Mouse (Mus musculus) heart, postnatal 0 days (tissue): ENCODE measurements around the gene Ascl1. TPM values are rescaled to one million over a fixed set of nuclear protein-coding genes. Genes with fewer than 3 reads are reported as not detected.

ENCODE experiments used
- ATAC-seq: fragments of 200-750 bp; cut with Nextera tagmentation; 2 replicates; pipeline ENCODE4 v1.8.0; 2017; ENCODE audit warnings: low read depth, moderate number of reproducible peaks, moderate library complexity; ENCODE audit not compliant: insufficient read depth
- DNase-seq: peaks from one replicate; pipeline ENCODE4 v3.0.0-alpha.2; 2016; ENCODE audit warnings: low spot score
- H3K27ac ChIP-seq: fragments of 300-500 bp; sonication (generic); 2 replicates; pipeline ENCODE4 v1.5.1; 2014; ENCODE audit warnings: low read depth, mild to moderate bottlenecking
- H3K27me3 ChIP-seq: fragments of 300-500 bp; sonication (generic); 2 replicates; pipeline ENCODE4 v1.6.1; 2014; ENCODE audit warnings: low read length, mixed read lengths; ENCODE audit not compliant: control insufficient read depth, insufficient read depth
- H3K36me3 ChIP-seq: fragments of 300-500 bp; sonication (generic); replicated peaks from 2 replicates; pipeline ENCODE4 v1.6.1; 2014; ENCODE audit warnings: low read length, mixed read lengths; ENCODE audit not compliant: control insufficient read depth, insufficient read depth
- H3K4me1 ChIP-seq: fragments of 300-500 bp; sonication (generic); 2 replicates; pipeline ENCODE4 v1.6.1; 2014; ENCODE audit warnings: antibody characterized with exemption; ENCODE audit not compliant: control insufficient read depth, insufficient read depth
- H3K4me2 ChIP-seq: fragments of 300-500 bp; sonication (generic); 2 replicates; pipeline ENCODE4 v1.6.1; 2014; ENCODE audit warnings: low read depth, mild to moderate bottlenecking, low read length, moderate library complexity
- H3K4me3 ChIP-seq: fragments of 300-500 bp; sonication (generic); 2 replicates; pipeline ENCODE4 v1.5.1; 2014; ENCODE audit warnings: low read depth, low read length
- H3K9ac ChIP-seq: fragments of 300-500 bp; sonication (generic); replicated peaks from 2 replicates; pipeline ENCODE4 v1.6.1; 2014; ENCODE audit warnings: low read depth, low read length, mixed read lengths
- H3K9me3 ChIP-seq: fragments of 300-500 bp; sonication (generic); replicated peaks from 2 replicates; pipeline ENCODE4 v1.6.1; 2016; ENCODE audit warnings: low read length; ENCODE audit not compliant: control insufficient read depth
- CTCF ChIP-seq: IDR thresholded peaks from 2 replicates; pipeline ENCODE4 v1.5.1; 2016; ENCODE audit warnings: antibody characterized with exemption, control low read depth, low read depth
- EP300 ChIP-seq: IDR thresholded peaks from 2 replicates; pipeline ENCODE4 v1.6.1; 2016; ENCODE audit warnings: antibody characterized with exemption, low read depth
- whole genome bisulfite sequencing: fragments of 180-500 bp; shearing (Covaris S2); extraction: QIAGEN DNeasy Blood & Tissue Kit; methylation state at CpG from one replicate; pipeline ENCODE4 v1.1.7; 2014; 5-methylcytosine and 5-hydroxymethylcytosine counted together
- polyA plus RNA-seq: library from polyadenylated mRNA; unstranded; fragments of >200 nt; fragmentation: Nextera tagmentation; extraction: Ambion mirVana; gene quantifications from 2 replicates; pipeline ENCODE4 v1.2.1, GENCODE M21; 2015
- total RNA-seq: library from RNA; depleted of rRNA; stranded (reverse); fragments of >200 nt; gene quantifications from 2 replicates; pipeline ENCODE4 v1.2.3, GENCODE M21; 2014; ENCODE audit warnings: low replicate concordance

Ascl1 gene
- total and polyA plus RNA-seq, 2 experiments from 2014 or later: not detected

DNA sequence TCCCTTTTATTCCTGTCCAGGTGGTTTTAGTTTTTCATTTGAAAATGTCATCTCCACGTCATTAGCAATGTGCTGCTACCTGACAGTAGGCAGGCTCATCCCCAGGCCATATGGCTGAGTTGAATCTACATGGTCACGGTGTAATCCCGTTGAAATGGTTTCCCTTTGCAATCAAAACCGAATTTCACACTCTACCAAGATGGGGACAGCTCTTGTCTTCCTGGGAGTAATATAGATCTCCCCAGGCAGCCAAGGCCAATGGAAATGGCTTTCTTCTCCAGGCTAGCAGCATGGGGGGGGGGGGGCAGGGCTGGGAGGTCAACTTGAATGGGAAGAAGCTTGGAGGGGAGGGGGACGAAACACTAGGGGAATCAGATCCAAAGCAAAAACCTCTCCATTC, 15.6 kb downstream of the Ascl1 start:
- Histone ChIP-seq H3K4me2 (no peak overlapping the region), H3K9ac (no peak overlapping the region), H3K27me3 (no peaks in the 10 kb centered on the region), H3K9me3 (no peaks in the 10 kb centered on the region), H3K4me1 (no peaks in the 10 kb centered on the region), H3K36me3 (no peaks in the 10 kb centered on the region), H3K4me3 (no peak overlapping the region), H3K27ac (no peak overlapping the region)
- no peak for DNase-seq
- 44% methylated on average over 5 of the region's 5 CpGs for WGBS
- TF ChIP-seq CTCF (no peak), EP300 (no peak)
- no peak for ATAC-seq

DNA sequence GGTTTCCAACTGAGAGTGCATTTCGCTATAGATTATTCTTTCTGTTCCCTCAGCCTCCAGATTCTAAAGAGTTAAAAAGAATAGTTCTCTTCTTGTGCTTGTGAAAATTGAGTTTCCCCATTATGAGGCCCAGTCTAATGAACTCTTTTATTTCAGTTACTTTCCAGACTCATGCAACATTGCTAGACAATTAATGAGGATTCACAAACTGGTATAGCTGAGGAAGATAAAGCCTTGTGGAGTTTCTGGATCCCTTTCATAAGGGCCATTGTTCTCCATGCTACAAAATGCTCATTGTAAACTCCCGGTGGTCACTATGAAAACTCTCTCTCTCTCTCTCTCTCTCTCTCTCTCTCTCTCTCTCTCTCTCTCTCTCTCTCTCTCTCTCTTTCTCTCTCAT, 18.5 kb downstream of the Ascl1 start:
- Histone ChIP-seq H3K36me3 (no peaks in the 10 kb centered on the region), H3K4me3 (no peak overlapping the region), H3K27me3 (no peaks in the 10 kb centered on the region), H3K4me2 (no peak overlapping the region), H3K4me1 (no peaks in the 10 kb centered on the region), H3K27ac (no peak overlapping the region), H3K9me3 (no peaks in the 10 kb centered on the region), H3K9ac (no peak overlapping the region)
- 76% methylated on average over 2 of the region's 2 CpGs for WGBS
- DNase-seq: no peak
- no peak for ATAC-seq
- no peak for TF ChIP-seq CTCF

DNA sequence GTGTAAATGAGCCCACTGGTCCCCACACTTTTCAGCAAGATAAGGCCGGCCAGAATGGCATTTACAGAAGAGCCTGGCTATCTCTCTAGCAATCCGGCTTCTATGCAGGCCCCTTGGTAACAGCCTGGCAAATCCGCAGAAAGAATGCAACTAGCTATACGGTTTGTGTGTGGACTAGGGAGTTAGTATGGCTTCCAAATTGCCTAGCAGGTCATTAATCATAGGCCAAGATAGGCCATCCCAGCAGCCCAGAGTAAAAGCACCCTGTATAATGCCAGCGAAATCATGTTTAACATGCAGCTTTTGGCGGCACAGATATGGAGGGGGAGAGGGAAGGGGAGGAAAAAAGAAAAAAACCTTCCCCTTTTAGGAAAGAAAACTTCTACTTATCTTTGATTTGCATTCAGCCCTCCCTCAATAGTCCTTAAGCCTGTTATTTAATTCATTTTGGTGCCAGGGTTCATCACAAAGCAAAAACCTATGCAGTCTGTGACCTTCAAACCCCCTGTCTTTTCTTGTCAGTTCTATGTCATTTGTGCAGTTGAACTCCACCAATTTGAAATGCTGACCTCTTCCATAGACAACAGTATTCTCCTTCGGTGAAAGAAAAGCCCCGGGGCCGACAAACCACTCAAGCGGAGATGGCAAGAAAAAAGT, 19.9 kb downstream of the Ascl1 start:
- WGBS: 68% methylated on average over 10 of the region's 10 CpGs
- no peak for ATAC-seq
- no peak for TF ChIP-seq EP300
- TF ChIP-seq CTCF: no peak

DNA sequence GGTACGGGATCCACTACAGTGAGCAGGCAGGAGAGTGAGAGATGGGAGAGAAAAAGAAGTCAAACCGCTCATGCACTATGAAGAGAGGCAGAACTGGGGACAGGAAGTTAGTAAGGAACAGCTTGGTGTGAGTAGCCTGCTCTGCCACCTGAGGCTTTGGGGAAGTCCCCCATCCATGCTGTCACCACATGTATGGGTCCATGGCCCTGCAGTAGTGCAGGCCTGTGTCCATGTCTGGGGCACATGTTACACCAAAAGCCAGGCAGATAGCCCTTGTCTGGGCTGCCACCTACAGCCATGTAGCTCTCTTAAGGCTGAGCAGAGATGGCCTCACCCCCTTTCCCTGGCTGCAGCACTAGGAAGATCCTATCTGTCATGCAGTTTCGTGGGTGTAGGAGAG, 42.7 kb downstream of the Ascl1 start:
- H3K9me3 ChIP-seq: no peaks in the 10 kb centered on the region
- ATAC-seq (no peak), DNase-seq (no peak)
- no peaks in the 10 kb centered on the region for H3K27me3 ChIP-seq
- 78% methylated on average over 3 of the region's 3 CpGs for WGBS
- H3K36me3 ChIP-seq: no peaks in the 10 kb centered on the region
- TF ChIP-seq EP300 (no peak), CTCF (no peak)
- no peaks in the 10 kb centered on the region for H3K4me1 ChIP-seq
- no peak overlapping the region for H3K27ac ChIP-seq
- H3K9ac ChIP-seq: no peak overlapping the region
- no peak overlapping the region for H3K4me2 ChIP-seq
- no peak overlapping the region for H3K4me3 ChIP-seq

More for the DNA sequence above, 19.9 kb downstream of the Ascl1 start:
- Histone ChIP-seq H3K4me1 (no peaks in the 10 kb centered on the region), H3K36me3 (no peaks in the 10 kb centered on the region), H3K9me3 (no peaks in the 10 kb centered on the region), H3K4me3 (no peak overlapping the region), H3K9ac (no peak overlapping the region), H3K27me3 (no peaks in the 10 kb centered on the region), H3K4me2 (no peak overlapping the region), H3K27ac (no peak overlapping the region)
- no peak for DNase-seq

DNA sequence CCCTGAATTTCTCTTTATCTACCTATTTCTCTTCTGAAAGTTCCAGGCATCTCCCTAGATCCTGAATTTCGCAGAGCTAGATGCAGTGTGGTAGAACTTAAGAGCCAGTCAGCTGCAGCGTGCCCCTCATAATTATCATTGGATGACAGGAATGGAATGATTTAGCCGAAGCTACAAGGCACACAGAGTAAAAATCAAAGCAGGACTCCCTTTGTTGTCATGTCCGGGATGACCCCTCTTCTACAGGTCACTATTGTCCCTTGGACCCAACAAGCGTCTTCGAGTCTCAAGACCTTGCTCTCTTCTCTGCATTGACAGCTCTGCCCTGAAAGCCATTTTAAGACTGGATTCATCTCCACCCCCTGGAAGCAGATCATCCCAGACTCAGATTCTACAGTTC, 44.1 kb downstream of the Ascl1 start:
- H3K27me3 ChIP-seq: no peaks in the 10 kb centered on the region
- no peak for DNase-seq
- no peak overlapping the region for H3K9ac ChIP-seq
- 74% methylated on average over 6 of the region's 6 CpGs for WGBS
- no peaks in the 10 kb centered on the region for H3K36me3 ChIP-seq
- no peaks in the 10 kb centered on the region for H3K9me3 ChIP-seq
- H3K4me2 ChIP-seq: no peak overlapping the region
- no peak overlapping the region for H3K27ac ChIP-seq
- ATAC-seq: no peak
- H3K4me1 ChIP-seq: no peaks in the 10 kb centered on the region
- TF ChIP-seq EP300 (no peak), CTCF (no peak)
- no peak overlapping the region for H3K4me3 ChIP-seq

DNA sequence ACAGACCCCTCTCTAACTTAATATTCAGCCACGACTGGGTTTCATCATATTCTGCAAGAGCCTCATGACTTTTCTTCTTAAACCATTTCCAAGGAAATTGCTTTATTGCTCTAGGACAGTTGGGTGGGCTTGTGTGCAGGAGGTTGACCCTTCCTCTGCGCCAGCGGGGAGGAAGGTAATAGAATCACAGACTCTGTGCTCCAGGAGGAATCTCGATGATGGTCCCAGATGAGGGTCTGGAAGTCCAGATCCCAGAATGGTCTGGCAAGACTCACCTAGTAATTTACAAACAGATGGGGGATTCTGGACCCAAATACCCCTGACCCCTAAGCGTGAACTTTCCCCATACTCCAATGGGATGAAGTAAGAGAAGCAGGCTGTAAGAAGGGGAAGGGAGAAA, 45.2 kb downstream of the Ascl1 start:
- H3K27me3 ChIP-seq: no peaks in the 10 kb centered on the region
- no peaks in the 10 kb centered on the region for H3K9me3 ChIP-seq
- ATAC-seq: no peak
- 59% methylated on average over 5 of the region's 5 CpGs for WGBS
- no peak for DNase-seq
- no peak overlapping the region for H3K9ac ChIP-seq
- no peaks in the 10 kb centered on the region for H3K36me3 ChIP-seq
- TF ChIP-seq EP300 (no peak), CTCF (no peak)
- H3K4me2 ChIP-seq: no peak overlapping the region
- H3K27ac ChIP-seq: no peak overlapping the region
- H3K4me1 ChIP-seq: no peaks in the 10 kb centered on the region
- no peak overlapping the region for H3K4me3 ChIP-seq
